Mouse (Mus musculus): ENCODE results near the gene Gm4922.

DNA sequence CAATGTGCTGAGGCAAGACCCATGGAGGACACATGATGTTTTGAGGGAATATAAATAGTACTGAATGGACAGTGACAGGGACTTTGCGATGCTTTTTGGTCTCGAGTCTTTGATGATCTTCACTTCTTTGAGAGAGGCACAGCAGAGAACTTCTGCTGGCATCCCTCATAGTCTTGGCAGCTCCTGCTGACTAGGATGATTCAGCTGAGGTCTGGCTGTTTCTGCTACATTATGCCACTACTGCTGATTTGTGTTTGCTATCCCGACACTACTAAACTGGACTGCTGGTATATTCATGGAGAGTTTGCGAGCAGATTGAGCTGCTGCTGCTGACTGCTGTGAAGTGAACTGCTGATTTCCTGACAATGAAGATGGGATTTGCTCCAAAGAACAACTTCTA is 3.5 kb upstream of the Gm4922 start:
- TF ChIP-seq CTCF (IDR thresholded peaks at IDR 0.05; ENCODE audit: extremely low read depth, insufficient read depth, low read length) (no peak), POLR2A (IDR thresholded peaks at IDR 0.05; ENCODE audit: extremely low read depth, insufficient read depth, low read length) (no peak)

Data from cortical plate, adult 2 months (tissue).